Mouse (Mus musculus): ENCODE measurements around the gene Frmpd4. TPM values are rescaled to one million over a fixed set of nuclear protein-coding genes. Genes with fewer than 3 reads are reported as not detected.

The Frmpd4 gene
- polyA plus RNA-seq, 1 experiment from 2014 or later, result 0.67 TPM

DNA sequence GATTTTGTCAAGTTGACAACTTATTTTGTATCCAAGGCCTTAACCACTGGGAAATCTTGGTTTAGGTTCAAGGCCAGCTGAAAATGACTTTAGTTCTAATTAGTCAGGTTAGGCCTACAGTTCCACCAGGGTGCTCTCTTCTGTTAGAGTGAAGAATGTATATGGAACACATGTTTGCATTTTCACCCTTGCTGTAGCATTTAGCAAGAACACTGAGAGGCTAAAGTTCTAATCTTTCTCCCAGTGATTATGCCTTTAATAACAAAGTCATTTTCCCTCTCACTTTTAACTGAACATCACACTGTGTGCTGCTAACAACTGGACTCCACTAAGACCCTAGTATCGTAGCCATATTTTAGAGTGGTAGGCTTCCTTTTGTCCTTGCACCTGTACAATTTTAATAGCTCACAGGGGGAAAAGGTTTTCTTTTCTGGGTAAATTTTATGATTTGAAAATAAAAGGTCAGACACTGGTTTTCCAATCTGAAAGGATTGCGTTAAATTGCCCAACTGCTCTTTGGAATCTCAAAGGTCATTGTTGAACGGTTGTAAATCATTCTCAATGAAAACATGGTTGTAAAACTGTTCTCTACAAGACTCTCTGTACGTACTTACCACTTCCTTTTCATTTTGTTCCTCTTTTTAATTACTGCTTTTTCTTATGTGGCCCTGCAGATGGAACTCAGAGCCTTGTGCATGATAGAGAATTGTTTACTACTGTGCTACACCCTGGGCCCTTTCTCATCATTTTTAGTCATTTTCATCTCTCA, 1093.4 kb downstream of the Frmpd4 start:
- no peak overlapping the region for H3K27ac ChIP-seq (ENCODE audit: low read depth, low read length)
- H3K4me3 ChIP-seq (ENCODE audit: low read depth, low read length), result no peak overlapping the region
- H3K9ac ChIP-seq (ENCODE audit: low read length), result no peak overlapping the region
- H3K27me3 ChIP-seq (replicated peaks; ENCODE audit: control insufficient read depth, insufficient read depth, low read length), result no peaks in the 10 kb centered on the region
- no peak for DNase-seq (ENCODE audit: low spot score)
- no peaks in the 10 kb centered on the region for H3K9me3 ChIP-seq (replicated peaks; ENCODE audit: control insufficient read depth, low read length)
- 85% methylated on average over 4 of the region's 4 CpGs for WGBS
- H3K4me2 ChIP-seq (ENCODE audit: low read length), result no peak overlapping the region
- H3K4me1 ChIP-seq (ENCODE audit: control insufficient read depth, insufficient read depth, low read length), result no peaks in the 10 kb centered on the region
- no peaks in the 10 kb centered on the region for H3K36me3 ChIP-seq (ENCODE audit: control insufficient read depth, insufficient read depth, low read length)
- no peak for ATAC-seq

DNA sequence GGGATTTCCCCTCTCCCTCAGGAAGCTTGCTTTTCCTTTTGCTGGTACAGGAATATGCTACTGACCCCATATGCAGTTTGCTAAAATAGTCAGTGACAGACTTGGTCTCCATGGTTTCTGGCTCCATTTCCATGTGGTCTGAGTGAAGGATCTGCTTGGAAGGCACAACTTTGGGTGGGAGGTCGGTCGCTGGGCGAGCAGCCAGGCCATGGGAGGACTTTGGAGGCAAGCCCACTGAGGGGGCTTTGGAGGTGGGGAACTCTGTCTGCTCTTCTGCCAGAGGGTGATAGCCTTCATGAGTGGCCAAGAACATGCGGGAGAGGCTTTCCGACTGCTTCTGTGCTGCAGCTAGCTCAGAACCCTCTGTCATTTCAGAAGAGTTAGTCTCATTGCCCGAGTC, 1099.4 kb downstream of the Frmpd4 start:
- ATAC-seq (no peak), DNase-seq (ENCODE audit: low spot score) (no peak)
- Histone ChIP-seq H3K27me3 (replicated peaks; ENCODE audit: control insufficient read depth, insufficient read depth, low read length) (no peaks in the 10 kb centered on the region), H3K4me3 (ENCODE audit: low read depth, low read length) (no peak overlapping the region), H3K9me3 (replicated peaks; ENCODE audit: control insufficient read depth, low read length) (no peaks in the 10 kb centered on the region), H3K9ac (ENCODE audit: low read length) (no peak overlapping the region), H3K27ac (ENCODE audit: low read depth, low read length) (no peak overlapping the region), H3K4me2 (ENCODE audit: low read length) (no peak overlapping the region), H3K4me1 (ENCODE audit: control insufficient read depth, insufficient read depth, low read length) (no peaks in the 10 kb centered on the region), H3K36me3 (ENCODE audit: control insufficient read depth, insufficient read depth, low read length) (no peaks in the 10 kb centered on the region)
- 89% methylated on average over 6 of the region's 6 CpGs for WGBS

GRCm38 (mm10) chrX:167434883-167435282, 1142.1 kb downstream of the Frmpd4 start:
- Histone ChIP-seq H3K4me2 (ENCODE audit: low read length) (no peak overlapping the region), H3K36me3 (ENCODE audit: control insufficient read depth, insufficient read depth, low read length) (no peaks in the 10 kb centered on the region), H3K27me3 (replicated peaks; ENCODE audit: control insufficient read depth, insufficient read depth, low read length) (no peaks in the 10 kb centered on the region), H3K4me3 (ENCODE audit: low read depth, low read length) (no peak overlapping the region), H3K4me1 (ENCODE audit: control insufficient read depth, insufficient read depth, low read length) (no peaks in the 10 kb centered on the region), H3K27ac (ENCODE audit: low read depth, low read length) (no peak overlapping the region), H3K9me3 (replicated peaks; ENCODE audit: control insufficient read depth, low read length) (no peaks in the 10 kb centered on the region), H3K9ac (ENCODE audit: low read length) (no peak overlapping the region)
- no peak for DNase-seq (ENCODE audit: low spot score)
- no peak for ATAC-seq

DNA sequence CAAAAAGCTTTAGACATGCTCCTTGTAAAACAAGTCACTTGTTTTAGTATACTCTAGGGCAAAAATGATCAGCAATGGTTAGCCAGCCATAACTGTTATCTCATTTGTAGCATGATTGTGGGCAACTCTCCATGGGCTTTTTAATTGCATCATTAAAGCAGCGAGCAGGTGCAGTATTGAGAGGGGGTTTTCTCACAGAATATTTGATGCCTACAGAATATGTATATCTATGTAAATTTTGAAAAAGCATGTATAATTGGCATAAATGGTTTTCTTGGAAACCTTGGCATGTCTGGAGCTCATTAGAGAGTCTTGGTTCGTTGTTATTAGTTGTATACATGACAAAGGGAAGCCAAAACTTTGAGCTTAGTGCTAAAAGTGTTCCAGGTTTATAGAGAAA, 1143.1 kb downstream of the Frmpd4 start:
- DNase-seq (ENCODE audit: low spot score), result peak; percentile 33
- WGBS, result 55% methylated on average over 2 of the region's 2 CpGs
- no peak overlapping the region for H3K9ac ChIP-seq (ENCODE audit: low read length)
- H3K4me1 ChIP-seq (ENCODE audit: control insufficient read depth, insufficient read depth, low read length), result no peaks in the 10 kb centered on the region
- H3K27me3 ChIP-seq (replicated peaks; ENCODE audit: control insufficient read depth, insufficient read depth, low read length), result no peaks in the 10 kb centered on the region
- H3K4me2 ChIP-seq (ENCODE audit: low read length), result no peak overlapping the region
- no peaks in the 10 kb centered on the region for H3K9me3 ChIP-seq (replicated peaks; ENCODE audit: control insufficient read depth, low read length)
- no peak overlapping the region for H3K4me3 ChIP-seq (ENCODE audit: low read depth, low read length)
- peak; percentile 60; the same call in 1 of the 2 replicates for ATAC-seq
- H3K36me3 ChIP-seq (ENCODE audit: control insufficient read depth, insufficient read depth, low read length), result no peaks in the 10 kb centered on the region
- H3K27ac ChIP-seq (ENCODE audit: low read depth, low read length), result no peak overlapping the region

Other genes starting within 250 kb of the Frmpd4 start
- 26.8 and 28.4 TPM in 2 replicates for gene Msl3, start 96.7 kb upstream of the Frmpd4 start, polyA plus RNA-seq (2014; fragmentation: Nextera tagmentation; extraction: Ambion mirVana)
- 0.51 and 0.99 TPM in 2 replicates for gene Arhgap6, start 217.9 kb upstream of the Frmpd4 start, polyA plus RNA-seq (2014; fragmentation: Nextera tagmentation; extraction: Ambion mirVana)

All from forebrain, embryonic 14.5 days (tissue).